Mouse (Mus musculus) inflammation-experienced regulatory T-cells (primary cell): ENCODE measurements around the gene Apip. TPM values are rescaled to one million over a fixed set of nuclear protein-coding genes. Genes with fewer than 3 reads are reported as not detected.

Experiments used
- polyA plus RNA-seq, 2 experiments: library from polyadenylated mRNA; unstranded; fragments of 100-300 nt; shearing (Covaris generic); gene quantifications; one replicate each; pipeline ENCODE4 v1.2.1; 2017

The Apip gene
- polyA plus RNA-seq, result 10 to 100 TPM; 19.0 to 25.4 TPM

DNA sequence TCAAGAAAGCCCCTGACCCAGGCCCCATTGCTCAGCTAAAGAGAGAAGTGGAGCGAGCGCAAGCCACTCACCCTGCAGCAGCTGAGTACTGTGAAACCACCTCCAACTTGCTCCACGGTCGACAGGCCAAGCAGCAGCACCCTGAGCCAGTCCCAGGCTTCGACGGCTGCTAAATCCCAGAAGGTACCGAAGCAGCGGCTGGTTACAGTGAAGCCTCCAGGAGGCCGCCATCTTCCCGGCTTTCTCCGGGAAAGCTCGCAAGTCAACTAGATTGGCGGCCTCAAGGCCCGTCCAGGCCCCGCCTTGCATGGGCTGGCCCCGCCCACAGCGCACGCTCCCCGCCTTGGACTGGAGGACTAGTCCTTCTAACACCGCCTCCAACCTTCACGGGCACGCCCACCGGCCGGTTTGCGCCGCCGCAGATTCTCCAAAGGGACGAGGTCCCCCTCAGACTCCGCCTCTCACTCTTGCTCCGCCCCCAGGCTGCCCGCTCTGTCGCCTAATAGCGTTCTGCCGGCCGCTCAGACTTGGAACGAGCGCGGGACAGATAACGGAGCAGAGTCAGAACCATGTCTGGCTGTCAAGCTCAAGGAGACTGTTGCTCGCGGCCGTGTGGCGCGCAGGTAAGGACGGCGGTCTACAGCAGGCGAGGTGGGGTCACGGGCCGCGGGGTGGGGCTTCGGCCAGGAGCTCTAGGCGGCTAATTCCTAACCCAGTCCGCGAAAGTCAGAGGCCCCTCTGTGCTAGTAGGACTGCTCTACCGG lies at the start of gene Apip, which contains the start of gene Pdhx:
TSS of gene Apip (plus strand) at position 457 of the 764 bp plus-strand sequence.
TSS of gene Pdhx (minus strand) at position 295 of the 764 bp plus-strand sequence.

Other genes starting within 250 kb of the Apip start
- gene Cd44, start 172.0 kb upstream of the Apip start, polyA plus RNA-seq, result 10 to 100 TPM; 86.3 to 93.6 TPM
- 10 to 100 TPM; 19.5 to 20.8 TPM for gene Pdhx, start 162 bp upstream of the Apip start, polyA plus RNA-seq
- 1 to 10 TPM; 1.9 to 2.4 TPM for gene Ehf, start 229.6 kb downstream of the Apip start, polyA plus RNA-seq